ENCODE assay signal across 12 mouse cellular contexts in genomic region chr10:3173601-3174000, GRCm38 (mm10).
"Had no signal": no experiment of that assay in that cellular context is flagged by ENCODE, and none has a peak within 500 bp of the region (broad histone marks: within the 10 kb centered on the region; RNA-seq: fewer than 3 reads in every experiment).

No protein-coding gene starts in this region.

- H3K4me3 ChIP-seq: limb, embryonic 13.5 days; midbrain, embryonic 12.5 days; neural tube, embryonic 13.5 days had no signal

- H3K36me3 ChIP-seq: limb, embryonic 13.5 days; midbrain, embryonic 12.5 days; neural tube, embryonic 13.5 days had no signal

- H3K27ac ChIP-seq: limb, embryonic 13.5 days; liver, embryonic 14.5 days; midbrain, embryonic 12.5 days; neural tube, embryonic 13.5 days had no signal

- H3K4me1 ChIP-seq: limb, embryonic 13.5 days; midbrain, embryonic 12.5 days; neural tube, embryonic 13.5 days had no signal

- ATAC-seq: midbrain, embryonic 16.5 days had no signal

- H3K4me2 ChIP-seq: limb, embryonic 13.5 days; midbrain, embryonic 12.5 days; neural tube, embryonic 13.5 days had no signal

- H3K27me3 ChIP-seq: limb, embryonic 13.5 days; midbrain, embryonic 12.5 days; neural tube, embryonic 13.5 days had no signal

- H3K9ac ChIP-seq: limb, embryonic 13.5 days; liver, embryonic 14.5 days; midbrain, embryonic 12.5 days; neural tube, embryonic 13.5 days had no signal

- DNase-seq: kidney, postnatal 10 days; left cerebral cortex, postnatal 4 days; lung, adult 18-20 months; right cerebral cortex, adult 18-20 months; right cerebral cortex, postnatal 25 days; thymus, adult 2 months; thymus, postnatal 25 days had no signal
